Mouse (Mus musculus): Measurements from ENCODE around the gene Rgs7. TPM values are rescaled to one million over a fixed set of nuclear protein-coding genes. Genes with fewer than 3 reads are reported as not detected.
A peak's percentile ranks its signal among the peaks of the same experiment; 100 is the strongest.

The Rgs7 gene
- polyA plus RNA-seq, 1 experiment from 2014 or later, result 31.5 TPM

GRCm38 (mm10) chr1:175108270-175108860 lies 383.9 kb downstream of the Rgs7 start:
- Histone ChIP-seq H3K27ac (replicated peaks) (no peak overlapping the region), H3K9ac (no peak overlapping the region), H3K4me2 (no peak overlapping the region), H3K36me3 (no peaks in the 10 kb centered on the region), H3K9me3 (no peaks in the 10 kb centered on the region), H3K4me1 (replicated peaks) (no peaks in the 10 kb centered on the region), H3K27me3 (no peaks in the 10 kb centered on the region), H3K4me3 (no peak overlapping the region)
- ATAC-seq (ENCODE audit: low read depth), result no peak
- 92% methylated on average over 1 of the region's 1 CpGs for WGBS

- no peak overlapping the region for H3K4me3 ChIP-seq
- H3K4me2 ChIP-seq, result no peak overlapping the region
- no peaks in the 10 kb centered on the region for H3K9me3 ChIP-seq
- no peaks in the 10 kb centered on the region for H3K27me3 ChIP-seq
- no peaks in the 10 kb centered on the region for H3K4me1 ChIP-seq (replicated peaks)
- H3K27ac ChIP-seq (replicated peaks), result no peak overlapping the region
- WGBS, result 58% methylated on average over 1 of the region's 1 CpGs
- no peak overlapping the region for H3K9ac ChIP-seq
- no peaks in the 10 kb centered on the region for H3K36me3 ChIP-seq
- ATAC-seq (ENCODE audit: low read depth), result no peak
Observed at GRCm38 (mm10) chr1:175106315-175106714, 386.0 kb downstream of the Rgs7 start.

- no peak overlapping the region for H3K4me3 ChIP-seq
- no peaks in the 10 kb centered on the region for H3K27me3 ChIP-seq
- H3K27ac ChIP-seq (replicated peaks), result no peak overlapping the region
- H3K9me3 ChIP-seq, result no peaks in the 10 kb centered on the region
- H3K4me1 ChIP-seq (replicated peaks), result no peaks in the 10 kb centered on the region
- ATAC-seq (ENCODE audit: low read depth), result no peak
- H3K9ac ChIP-seq, result no peak overlapping the region
- no peak overlapping the region for H3K4me2 ChIP-seq
- H3K36me3 ChIP-seq, result no peaks in the 10 kb centered on the region
- WGBS, result 86% methylated on average over 5 of the region's 5 CpGs
Observed at GRCm38 (mm10) chr1:175105426-175105825, 386.9 kb downstream of the Rgs7 start.

DNA sequence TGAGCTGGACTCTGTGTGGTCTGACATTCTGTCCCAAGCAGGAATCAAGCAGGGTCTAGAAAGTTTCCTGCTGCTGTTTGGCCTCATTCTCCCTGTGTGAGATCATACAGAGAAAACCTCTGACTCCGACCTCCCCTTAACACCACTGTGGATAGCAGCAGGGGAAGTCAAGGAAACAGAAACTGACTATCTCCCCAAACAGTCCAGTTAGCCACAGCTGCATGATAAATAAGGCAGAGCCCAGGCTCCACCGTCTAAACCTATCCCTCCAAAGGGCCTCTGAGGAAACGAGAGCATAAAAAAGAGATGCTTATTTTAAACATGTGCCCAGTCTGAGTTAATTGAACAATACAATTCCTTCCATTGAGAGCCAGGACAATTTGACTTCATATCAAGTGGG lies 395.3 kb downstream of the Rgs7 start:
- Histone ChIP-seq H3K27ac (replicated peaks) (no peak overlapping the region), H3K4me1 (replicated peaks) (no peaks in the 10 kb centered on the region), H3K4me3 (no peak overlapping the region), H3K9ac (no peak overlapping the region), H3K36me3 (no peaks in the 10 kb centered on the region), H3K27me3 (no peaks in the 10 kb centered on the region), H3K9me3 (no peaks in the 10 kb centered on the region), H3K4me2 (no peak overlapping the region)
- WGBS, result 52% methylated on average over 3 of the region's 3 CpGs
- ATAC-seq (ENCODE audit: low read depth), result no peak

GRCm38 (mm10) chr1:175082104-175082503 lies 410.2 kb downstream of the Rgs7 start:
- no peaks in the 10 kb centered on the region for H3K27me3 ChIP-seq
- no peaks in the 10 kb centered on the region for H3K36me3 ChIP-seq
- no peak overlapping the region for H3K27ac ChIP-seq (replicated peaks)
- no peak overlapping the region for H3K4me3 ChIP-seq
- H3K4me1 ChIP-seq (replicated peaks), result no peaks in the 10 kb centered on the region
- no peak overlapping the region for H3K4me2 ChIP-seq
- H3K9me3 ChIP-seq, result no peaks in the 10 kb centered on the region
- WGBS, result 82% methylated on average over 1 of the region's 1 CpGs
- ATAC-seq (ENCODE audit: low read depth), result no peak
- no peak overlapping the region for H3K9ac ChIP-seq

GRCm38 (mm10) chr1:175079819-175080608 lies 412.3 kb downstream of the Rgs7 start:
- no peaks in the 10 kb centered on the region for H3K9me3 ChIP-seq
- WGBS, result 83% methylated on average over 4 of the region's 4 CpGs
- H3K27ac ChIP-seq (replicated peaks), result no peak overlapping the region
- H3K9ac ChIP-seq, result no peak overlapping the region
- no peak for ATAC-seq (ENCODE audit: low read depth)
- no peak overlapping the region for H3K4me2 ChIP-seq
- H3K4me3 ChIP-seq, result no peak overlapping the region
- no peaks in the 10 kb centered on the region for H3K27me3 ChIP-seq
- H3K4me1 ChIP-seq (replicated peaks), result no peaks in the 10 kb centered on the region
- H3K36me3 ChIP-seq, result no peaks in the 10 kb centered on the region

DNA sequence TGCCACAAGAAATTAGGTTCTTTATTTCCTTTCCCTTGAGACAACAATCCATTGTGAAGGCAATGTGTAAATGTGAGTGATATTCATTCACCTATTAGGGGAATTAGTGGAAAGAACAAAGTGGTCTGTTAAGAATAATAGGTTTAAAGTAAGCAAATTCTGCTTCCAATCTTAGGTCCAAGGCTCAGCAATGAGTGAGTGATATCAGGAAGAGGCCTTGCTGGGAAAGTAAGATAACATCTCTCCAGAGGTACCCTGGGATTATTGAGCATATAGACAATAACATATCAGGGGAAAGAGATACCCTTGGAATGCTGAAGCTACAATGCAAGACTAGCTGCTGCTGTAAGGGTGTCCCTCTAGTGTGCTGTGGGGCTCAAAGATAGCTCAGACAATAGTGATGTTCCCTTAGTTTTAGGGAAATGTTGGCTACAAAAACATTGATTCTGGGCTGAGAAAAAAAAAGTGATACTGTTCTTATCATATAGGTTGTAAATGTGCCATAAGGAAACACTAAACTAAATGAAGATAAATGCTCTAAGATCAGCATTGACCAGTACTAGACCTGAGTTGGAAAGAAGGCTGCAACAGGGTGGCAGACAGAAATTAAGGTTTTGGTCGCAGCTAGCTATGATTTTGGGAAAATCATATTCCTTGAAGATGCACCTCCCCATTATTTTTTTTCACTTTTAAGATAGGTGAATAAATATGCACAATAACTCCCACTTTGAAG lies 418.6 kb downstream of the Rgs7 start:
- no peaks in the 10 kb centered on the region for H3K36me3 ChIP-seq
- H3K4me1 ChIP-seq (replicated peaks), result no peaks in the 10 kb centered on the region
- H3K4me2 ChIP-seq, result no peak overlapping the region
- no peaks in the 10 kb centered on the region for H3K27me3 ChIP-seq
- no peak for ATAC-seq (ENCODE audit: low read depth)
- no peak overlapping the region for H3K27ac ChIP-seq (replicated peaks)
- WGBS, result 90% methylated on average over 1 of the region's 1 CpGs
- no peaks in the 10 kb centered on the region for H3K9me3 ChIP-seq
- H3K4me3 ChIP-seq, result no peak overlapping the region
- no peak overlapping the region for H3K9ac ChIP-seq

GRCm38 (mm10) chr1:175069758-175070290 lies 422.5 kb downstream of the Rgs7 start:
- Histone ChIP-seq H3K4me1 (replicated peaks) (no peaks in the 10 kb centered on the region), H3K27ac (replicated peaks) (no peak overlapping the region), H3K9me3 (no peaks in the 10 kb centered on the region), H3K36me3 (no peaks in the 10 kb centered on the region), H3K27me3 (no peaks in the 10 kb centered on the region), H3K9ac (no peak overlapping the region), H3K4me3 (no peak overlapping the region), H3K4me2 (no peak overlapping the region)
- WGBS, result 87% methylated on average over 4 of the region's 4 CpGs
- ATAC-seq (ENCODE audit: low read depth), result no peak

DNA sequence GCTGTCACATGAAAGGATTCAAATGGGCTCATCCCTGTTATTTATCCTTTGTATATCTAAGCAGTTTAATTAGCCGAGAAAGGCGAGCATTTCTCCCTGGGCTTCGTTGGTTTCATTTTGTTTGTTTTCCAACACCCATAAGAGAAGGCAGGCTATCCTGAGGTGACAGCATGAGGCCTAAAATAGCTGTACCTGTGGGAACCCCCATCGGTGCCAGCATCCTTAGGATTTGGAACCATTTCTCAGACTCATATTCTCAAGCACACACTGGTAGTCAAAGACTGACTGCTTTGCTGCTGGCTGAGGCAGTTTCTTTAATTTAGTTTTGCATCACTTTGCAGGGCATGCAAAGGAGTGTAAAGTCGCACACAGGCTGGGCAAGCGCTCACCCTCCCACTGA lies 443.2 kb downstream of the Rgs7 start:
- no peaks in the 10 kb centered on the region for H3K27me3 ChIP-seq
- 83% methylated on average over 6 of the region's 6 CpGs for WGBS

GRCm38 (mm10) chr1:175041167-175041817 lies 451.0 kb downstream of the Rgs7 start:
- Histone ChIP-seq H3K27me3 (no peaks in the 10 kb centered on the region), H3K9ac (no peak overlapping the region), H3K4me2 (no peak overlapping the region), H3K4me1 (replicated peaks) (no peaks in the 10 kb centered on the region), H3K27ac (replicated peaks) (no peak overlapping the region), H3K9me3 (no peaks in the 10 kb centered on the region), H3K36me3 (no peaks in the 10 kb centered on the region), H3K4me3 (no peak overlapping the region)
- WGBS, result 76% methylated on average over 4 of the region's 4 CpGs
- ATAC-seq (ENCODE audit: low read depth), result peak; percentile 74; the same call in 1 of the 2 replicates

More for the DNA sequence above, 443.2 kb downstream of the Rgs7 start:
- no peak overlapping the region for H3K9ac ChIP-seq
- H3K4me2 ChIP-seq, result no peak overlapping the region
- H3K4me3 ChIP-seq, result no peak overlapping the region
- ATAC-seq (ENCODE audit: low read depth), result no peak
- no peaks in the 10 kb centered on the region for H3K4me1 ChIP-seq (replicated peaks)
- no peaks in the 10 kb centered on the region for H3K9me3 ChIP-seq
- no peaks in the 10 kb centered on the region for H3K36me3 ChIP-seq
- H3K27ac ChIP-seq (replicated peaks), result no peak overlapping the region

- Histone ChIP-seq H3K4me1 (replicated peaks) (no peaks in the 10 kb centered on the region), H3K4me2 (no peak overlapping the region), H3K4me3 (no peak overlapping the region), H3K9ac (no peak overlapping the region), H3K9me3 (no peaks in the 10 kb centered on the region), H3K27ac (replicated peaks) (no peak overlapping the region), H3K27me3 (no peaks in the 10 kb centered on the region), H3K36me3 (no peaks in the 10 kb centered on the region)
- no peak for ATAC-seq (ENCODE audit: low read depth)
- 93% methylated on average over 4 of the region's 4 CpGs for WGBS
Observed at GRCm38 (mm10) chr1:175040038-175040437, 452.3 kb downstream of the Rgs7 start.

DNA sequence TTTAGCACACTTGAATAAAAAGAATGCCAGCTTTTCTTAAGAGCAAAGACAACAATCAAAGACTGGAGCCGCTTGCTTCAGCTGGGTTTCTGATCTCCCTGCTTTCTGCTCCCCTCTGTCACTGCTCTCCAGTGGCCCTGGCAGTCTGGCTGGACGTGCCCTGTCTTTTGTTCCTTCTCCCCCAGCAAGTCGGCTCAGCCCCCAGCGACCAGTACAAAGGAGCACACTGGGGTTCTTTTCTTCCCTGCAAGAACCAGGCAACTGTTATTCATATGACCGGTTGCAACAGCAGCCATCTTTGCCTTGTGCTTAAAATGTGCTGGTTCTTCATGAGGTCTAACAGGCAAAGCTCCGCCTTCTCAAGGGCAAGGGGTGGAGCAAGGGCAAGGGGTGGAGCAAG lies 452.7 kb downstream of the Rgs7 start:
- Histone ChIP-seq H3K9me3 (no peaks in the 10 kb centered on the region), H3K4me1 (replicated peaks) (no peaks in the 10 kb centered on the region), H3K4me3 (no peak overlapping the region), H3K27ac (replicated peaks) (no peak overlapping the region), H3K27me3 (no peaks in the 10 kb centered on the region), H3K36me3 (no peaks in the 10 kb centered on the region), H3K9ac (no peak overlapping the region), H3K4me2 (no peak overlapping the region)
- ATAC-seq (ENCODE audit: low read depth), result no peak
- WGBS, result 20% methylated on average over 6 of the region's 6 CpGs

Data from neural tube, embryonic 13.5 days (tissue).